Mouse (Mus musculus) cerebellum, adult 2 months (tissue): ENCODE results near the gene Cdk5.

ENCODE experiments used
- CTCF ChIP-seq: fragments of 200-500 bp; IDR thresholded peaks from 2 replicates; pipeline ENCODE4 v1.5.1; 2011; ENCODE audit warnings: low read depth, mild to moderate bottlenecking, control low read depth, low read length, moderate library complexity, borderline replicate concordance; ENCODE audit not compliant: insufficient read depth
- POLR2A ChIP-seq: fragments of 200-500 bp; IDR thresholded peaks from 2 replicates; pipeline ENCODE4 v1.6.1; 2011; ENCODE audit warnings: low read length, control low read depth, borderline replicate concordance; ENCODE audit not compliant: insufficient read depth

- no peak for TF ChIP-seq CTCF
- no peak for TF ChIP-seq POLR2A
Observed at GRCm38 (mm10) chr5:24445428-24446080, 22.2 kb upstream of the Cdk5 start.
